Mouse (Mus musculus): ENCODE measurements around the gene Ttll12. TPM values are rescaled to one million over a fixed set of nuclear protein-coding genes. Genes with fewer than 3 reads are reported as not detected.

Gene Ttll12
- polyA plus RNA-seq, 1 experiment = 105 TPM

DNA sequence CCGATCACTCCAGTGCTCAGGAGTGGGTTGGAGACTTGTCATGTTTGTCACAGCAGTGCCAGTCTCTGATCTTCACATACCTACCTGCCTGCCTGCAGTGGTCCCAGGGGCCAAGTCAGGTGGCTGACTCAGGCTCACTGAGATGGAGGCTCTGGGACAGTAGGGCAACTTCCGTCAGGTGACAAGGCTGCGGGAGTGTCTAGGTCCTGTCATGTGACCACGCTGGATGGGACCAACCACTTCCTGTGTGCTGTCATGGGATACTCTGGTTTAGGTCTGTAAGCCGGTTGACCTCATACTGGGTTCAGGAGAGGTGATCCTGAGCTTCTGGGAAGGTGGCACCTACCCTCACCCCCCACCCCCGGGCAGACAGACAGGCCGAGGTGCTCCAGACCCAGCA lies 48.9 kb downstream of the Ttll12 start:
- no peak for TF ChIP-seq CTCF (IDR thresholded peaks at IDR 0.05; ENCODE audit: borderline replicate concordance, control insufficient read depth, extremely low read depth, insufficient read depth, low read length, poor library complexity)
- no peak for TF ChIP-seq POLR2A (IDR thresholded peaks at IDR 0.05; ENCODE audit: control insufficient read depth, extremely low read depth, insufficient read depth, low read length, poor library complexity)

DNA sequence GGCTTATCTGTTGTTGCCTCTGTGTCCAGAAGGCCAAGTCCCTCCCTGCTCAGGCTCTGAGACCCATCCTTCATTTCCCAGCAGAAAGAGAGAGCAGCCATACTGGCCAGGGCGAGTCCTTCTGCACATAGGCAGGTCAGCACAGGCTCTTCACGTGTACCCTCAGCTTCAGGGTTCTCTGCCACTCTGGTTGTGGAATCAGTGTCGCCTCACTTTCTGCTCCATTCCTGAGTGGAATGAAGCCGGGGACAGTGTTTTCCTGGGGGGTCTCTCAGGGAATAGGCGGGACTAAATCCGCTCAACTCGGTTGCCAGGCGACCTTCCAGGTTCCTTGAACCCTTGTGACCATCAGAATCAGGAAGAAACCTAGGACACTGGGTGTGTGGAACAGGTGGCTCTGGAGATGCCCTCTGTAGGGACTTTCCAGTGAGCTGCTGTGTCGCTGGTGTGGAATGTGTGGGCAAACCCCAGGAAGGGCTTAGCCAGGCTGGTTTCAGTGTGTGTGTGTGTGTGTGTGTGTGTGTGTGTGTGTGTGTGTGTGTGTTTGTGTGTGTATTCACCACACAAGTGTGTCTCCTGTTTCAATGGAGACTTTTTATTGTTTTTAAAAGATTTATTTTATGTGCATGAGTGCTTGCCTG lies 53.2 kb downstream of the Ttll12 start:
- WGBS = 81% methylated on average over 9 of the region's 9 CpGs
- Histone ChIP-seq H3K27ac (ENCODE audit: control insufficient read depth, insufficient read depth, low read length) (no peak overlapping the region; the same call in 1 of the 2 replicates), H3K4me1 (replicated peaks; ENCODE audit: control insufficient read depth, insufficient read depth, low read length) (no peaks in the 10 kb centered on the region), H3K27me3 (ENCODE audit: control insufficient read depth, insufficient read depth, low read length) (no peaks in the 10 kb centered on the region), H3K36me3 (ENCODE audit: control insufficient read depth, insufficient read depth, low read length) (peaks cover 1% of the 10 kb centered on the region; the same call in 1 of the 2 replicates), H3K4me3 (ENCODE audit: control insufficient read depth, insufficient read depth, low read length) (no peak overlapping the region)
- TF ChIP-seq CTCF (IDR thresholded peaks at IDR 0.05; ENCODE audit: borderline replicate concordance, control insufficient read depth, extremely low read depth, insufficient read depth, low read length, poor library complexity) = no peak
- DNase-seq = no peak

More for the DNA sequence above, 48.9 kb downstream of the Ttll12 start:
- no peaks in the 10 kb centered on the region for H3K27me3 ChIP-seq (ENCODE audit: control insufficient read depth, insufficient read depth, low read length)
- H3K4me1 ChIP-seq (replicated peaks; ENCODE audit: control insufficient read depth, insufficient read depth, low read length) = no peaks in the 10 kb centered on the region
- peaks cover 18% of the 10 kb centered on the region for H3K36me3 ChIP-seq (ENCODE audit: control insufficient read depth, insufficient read depth, low read length)
- no peak for DNase-seq
- no peak overlapping the region for H3K27ac ChIP-seq (ENCODE audit: control insufficient read depth, insufficient read depth, low read length)
- H3K4me3 ChIP-seq (ENCODE audit: control insufficient read depth, insufficient read depth, low read length) = no peak overlapping the region
- 84% methylated on average over 7 of the region's 7 CpGs for WGBS

DNA sequence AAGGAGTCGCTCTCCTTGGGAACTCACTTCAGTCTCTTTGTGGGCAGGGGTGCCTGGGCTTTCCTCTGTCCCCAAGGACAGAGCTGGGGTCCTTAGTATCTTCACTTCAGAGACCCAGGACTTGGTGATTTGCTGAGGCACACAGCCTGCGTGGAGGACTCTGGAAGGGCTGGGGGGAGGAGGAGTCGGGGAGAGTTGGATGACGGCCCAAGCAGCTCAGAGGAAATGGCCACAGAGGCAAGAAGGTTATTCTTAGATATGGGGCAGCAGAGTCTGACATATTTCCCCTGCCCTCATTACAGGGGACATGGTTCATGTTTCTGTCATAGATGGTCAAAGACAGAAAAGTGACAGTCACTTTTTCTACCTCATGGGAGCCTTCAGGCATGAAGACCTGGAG lies 55.1 kb downstream of the Ttll12 start:
- Histone ChIP-seq H3K27ac (ENCODE audit: control insufficient read depth, insufficient read depth, low read length) (no peak overlapping the region), H3K27me3 (ENCODE audit: control insufficient read depth, insufficient read depth, low read length) (no peaks in the 10 kb centered on the region), H3K36me3 (ENCODE audit: control insufficient read depth, insufficient read depth, low read length) (no peaks in the 10 kb centered on the region), H3K4me3 (ENCODE audit: control insufficient read depth, insufficient read depth, low read length) (no peak overlapping the region), H3K4me1 (replicated peaks; ENCODE audit: control insufficient read depth, insufficient read depth, low read length) (no peaks in the 10 kb centered on the region)
- DNase-seq = no peak
- TF ChIP-seq CTCF (IDR thresholded peaks at IDR 0.05; ENCODE audit: borderline replicate concordance, control insufficient read depth, extremely low read depth, insufficient read depth, low read length, poor library complexity) = no peak
- no peak for TF ChIP-seq POLR2A (IDR thresholded peaks at IDR 0.05; ENCODE audit: control insufficient read depth, extremely low read depth, insufficient read depth, low read length, poor library complexity)
- WGBS = 45% methylated on average over 4 of the region's 4 CpGs

GRCm38 (mm10) chr15:83538855-83539254 lies 56.1 kb downstream of the Ttll12 start:
- no peak overlapping the region for H3K27ac ChIP-seq (ENCODE audit: control insufficient read depth, insufficient read depth, low read length)
- no peak overlapping the region for H3K4me3 ChIP-seq (ENCODE audit: control insufficient read depth, insufficient read depth, low read length)
- H3K27me3 ChIP-seq (ENCODE audit: control insufficient read depth, insufficient read depth, low read length) = no peaks in the 10 kb centered on the region
- 100% methylated on average over 2 of the region's 2 CpGs for WGBS
- H3K36me3 ChIP-seq (ENCODE audit: control insufficient read depth, insufficient read depth, low read length) = no peaks in the 10 kb centered on the region
- TF ChIP-seq CTCF (IDR thresholded peaks at IDR 0.05; ENCODE audit: borderline replicate concordance, control insufficient read depth, extremely low read depth, insufficient read depth, low read length, poor library complexity) (no peak), POLR2A (IDR thresholded peaks at IDR 0.05; ENCODE audit: control insufficient read depth, extremely low read depth, insufficient read depth, low read length, poor library complexity) (no peak)
- DNase-seq = no peak
- no peaks in the 10 kb centered on the region for H3K4me1 ChIP-seq (replicated peaks; ENCODE audit: control insufficient read depth, insufficient read depth, low read length)

- 85% methylated on average over 6 of the region's 6 CpGs for WGBS
These were observed 59.1 kb downstream of the Ttll12 start for GRCm38 (mm10) chr15:83535890-83536231.

GRCm38 (mm10) chr15:83534960-83535889 lies 59.7 kb downstream of the Ttll12 start:
- 82% methylated on average over 17 of the region's 17 CpGs for WGBS
- Histone ChIP-seq H3K4me1 (replicated peaks; ENCODE audit: control insufficient read depth, insufficient read depth, low read length) (no peaks in the 10 kb centered on the region), H3K36me3 (ENCODE audit: control insufficient read depth, insufficient read depth, low read length) (no peaks in the 10 kb centered on the region), H3K27ac (ENCODE audit: control insufficient read depth, insufficient read depth, low read length) (no peak overlapping the region), H3K27me3 (ENCODE audit: control insufficient read depth, insufficient read depth, low read length) (no peaks in the 10 kb centered on the region), H3K4me3 (ENCODE audit: control insufficient read depth, insufficient read depth, low read length) (no peak overlapping the region)
- DNase-seq = no peak
- TF ChIP-seq POLR2A (IDR thresholded peaks at IDR 0.05; ENCODE audit: control insufficient read depth, extremely low read depth, insufficient read depth, low read length, poor library complexity) = no peak

More at GRCm38 (mm10) chr15:83535890-83536231, 59.1 kb downstream of the Ttll12 start:
- H3K4me1 ChIP-seq (replicated peaks; ENCODE audit: control insufficient read depth, insufficient read depth, low read length) = no peaks in the 10 kb centered on the region
- H3K4me3 ChIP-seq (ENCODE audit: control insufficient read depth, insufficient read depth, low read length) = no peak overlapping the region
- TF ChIP-seq CTCF (IDR thresholded peaks at IDR 0.05; ENCODE audit: borderline replicate concordance, control insufficient read depth, extremely low read depth, insufficient read depth, low read length, poor library complexity) = no peak
- TF ChIP-seq POLR2A (IDR thresholded peaks at IDR 0.05; ENCODE audit: control insufficient read depth, extremely low read depth, insufficient read depth, low read length, poor library complexity) = no peak
- DNase-seq = no peak
- H3K36me3 ChIP-seq (ENCODE audit: control insufficient read depth, insufficient read depth, low read length) = no peaks in the 10 kb centered on the region
- no peaks in the 10 kb centered on the region for H3K27me3 ChIP-seq (ENCODE audit: control insufficient read depth, insufficient read depth, low read length)
- no peak overlapping the region for H3K27ac ChIP-seq (ENCODE audit: control insufficient read depth, insufficient read depth, low read length)
